Mouse (Mus musculus): ENCODE results near the gene Unc93a2. TPM values are rescaled to one million over a fixed set of nuclear protein-coding genes. Genes with fewer than 3 reads are reported as not detected.

The Unc93a2 gene
- polyA plus RNA-seq, 1 experiment from 2014 or later, result not detected

Other genes with a start within 250 kb of the Unc93a2 start
- 9.5 and 12.1 TPM in 2 replicates for gene Rps6ka2, start 215.3 kb downstream of the Unc93a2 start, polyA plus RNA-seq (2015; fragmentation: Nextera tagmentation; extraction: Ambion mirVana)
- not detected in 2 replicates for gene Tcp10a, start 60.8 kb downstream of the Unc93a2 start, polyA plus RNA-seq (2015; fragmentation: Nextera tagmentation; extraction: Ambion mirVana)
- gene Ttll2, start 32.8 kb downstream of the Unc93a2 start, polyA plus RNA-seq (2015; fragmentation: Nextera tagmentation; extraction: Ambion mirVana), result not detected in 2 replicates
- gene Gm49630, start 13.5 kb downstream of the Unc93a2 start, polyA plus RNA-seq (2015; fragmentation: Nextera tagmentation; extraction: Ambion mirVana), result not detected in 2 replicates